Comparison of ENCODE assay signal across 10 mouse cellular contexts in the genomic region with DNA sequence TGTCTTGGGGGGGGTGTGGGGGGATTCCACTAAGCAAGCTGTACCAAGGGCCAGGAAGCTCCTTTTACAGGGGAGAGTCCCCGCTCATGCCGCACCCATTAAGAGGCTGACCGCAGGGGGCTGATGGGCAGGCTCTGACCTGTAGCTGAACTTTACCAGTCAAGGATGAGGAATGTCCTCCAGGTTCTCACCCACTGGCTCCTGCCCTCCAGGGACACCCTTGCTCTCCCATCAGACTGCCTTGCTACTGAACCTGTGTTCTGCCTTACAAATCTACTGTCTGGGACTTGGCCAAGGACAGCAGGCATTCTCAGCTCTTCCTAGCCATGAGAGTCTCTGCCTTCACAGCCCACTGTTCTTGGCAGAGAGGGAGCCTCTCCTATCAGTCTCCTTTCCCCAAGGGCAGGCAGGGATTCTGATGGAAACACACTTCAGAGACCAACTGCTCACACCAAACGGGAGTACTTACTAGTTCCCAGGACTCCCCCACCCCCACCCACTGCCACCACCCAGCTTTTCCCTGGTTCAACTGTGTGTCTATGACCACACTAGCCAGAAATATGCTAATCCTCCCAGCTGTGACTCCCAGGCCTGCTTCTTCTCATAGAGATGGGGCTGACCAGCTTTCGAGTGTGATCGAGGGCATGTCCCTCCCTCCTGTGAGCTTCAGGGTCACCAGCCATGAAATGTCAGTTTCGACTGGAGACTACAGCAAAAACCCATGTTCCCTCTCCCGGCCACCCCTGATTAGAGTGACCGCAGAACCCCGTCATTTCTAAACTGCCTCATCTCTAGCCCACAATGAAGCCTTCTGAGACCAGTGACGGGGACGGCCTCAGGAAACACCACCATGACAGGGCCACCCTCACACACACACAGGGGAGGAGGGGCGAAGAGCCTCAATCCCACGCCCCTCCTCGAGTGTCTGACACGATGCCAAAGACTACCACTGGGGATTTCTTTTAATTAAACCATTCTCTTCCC. TPM values are rescaled to one million over a fixed set of nuclear protein-coding genes. Genes with fewer than 3 reads are reported as not detected.
DNase-seq lines count a peak whose midpoint lies in the region; ATAC-seq lines count a peak whose summit lies in the region.
"Had no signal": no experiment of that assay in that cellular context is flagged by ENCODE, and none has a peak within 500 bp of the region (broad histone marks: within the 10 kb centered on the region; RNA-seq: fewer than 3 reads in every experiment).

No protein-coding gene starts in this region.

- H3K4me1 ChIP-seq in forebrain, embryonic 10.5 days, result peaks cover 39% of the 10 kb centered on the region
- H3K4me1 ChIP-seq in forebrain, embryonic 14.5 days (ENCODE audit: control insufficient read depth, insufficient read depth, low read length), result peaks cover 11% of the 10 kb centered on the region
- peaks cover 19% of the 10 kb centered on the region for H3K4me1 ChIP-seq in hindbrain, embryonic 16.5 days (ENCODE audit: control insufficient read depth, insufficient read depth, low read depth, low read length)

- ATAC-seq in forebrain, embryonic 14.5 days, result no peak
- no peak for ATAC-seq in hindbrain, embryonic 16.5 days
- ATAC-seq in cerebellum, adult (ENCODE audit: insufficient number of reproducible peaks, low FRiP score, low TSS enrichment), result no peak

- H3K9me3 ChIP-seq in forebrain, embryonic 10.5 days, result no peaks in the 10 kb centered on the region
- H3K9me3 ChIP-seq in forebrain, embryonic 14.5 days (replicated peaks; ENCODE audit: control insufficient read depth, low read length), result no peaks in the 10 kb centered on the region
- H3K9me3 ChIP-seq in hindbrain, embryonic 16.5 days (ENCODE audit: control insufficient read depth, low read length), result no peaks in the 10 kb centered on the region
- H3K9me3 ChIP-seq: limb, embryonic 15.5 days had no signal

- H3K9ac ChIP-seq in forebrain, embryonic 14.5 days (ENCODE audit: low read length), result no peak overlapping the region
- 0 out of 2 replicates have a peak overlapping the region, but pooled peaks have one; percentile 8 for H3K9ac ChIP-seq in hindbrain, embryonic 16.5 days (ENCODE audit: low read depth, low read length)
- H3K9ac ChIP-seq: limb, embryonic 15.5 days had no signal

- H3K27me3 ChIP-seq in forebrain, embryonic 10.5 days (ENCODE audit: poor library complexity, severe bottlenecking), result peaks cover 25% of the 10 kb centered on the region
- no peaks in the 10 kb centered on the region for H3K27me3 ChIP-seq in forebrain, embryonic 14.5 days (replicated peaks; ENCODE audit: control insufficient read depth, insufficient read depth, low read length)
- H3K27me3 ChIP-seq in hindbrain, embryonic 16.5 days (replicated peaks; ENCODE audit: control insufficient read depth, insufficient read depth, low read length), result no peaks in the 10 kb centered on the region
- H3K27me3 ChIP-seq: limb, embryonic 15.5 days had no signal

- 63% methylated on average over 16 of the region's 16 CpGs for WGBS in forebrain, embryonic 10.5 days
- 53% methylated on average over 16 of the region's 16 CpGs for WGBS in forebrain, embryonic 14.5 days
- WGBS in hindbrain, embryonic 16.5 days, result 42% methylated on average over 16 of the region's 16 CpGs

- H3K4me2 ChIP-seq in forebrain, embryonic 14.5 days (ENCODE audit: low read length), result no peak overlapping the region
- no peak overlapping the region for H3K4me2 ChIP-seq in hindbrain, embryonic 16.5 days (ENCODE audit: low read length)
- H3K4me2 ChIP-seq: limb, embryonic 15.5 days had no signal

- peak overlapping the region; percentile 4; the same call in 1 of the 2 replicates for H3K27ac ChIP-seq in forebrain, embryonic 10.5 days
- no peak overlapping the region for H3K27ac ChIP-seq in forebrain, embryonic 14.5 days (ENCODE audit: low read depth, low read length)
- H3K27ac ChIP-seq in hindbrain, embryonic 16.5 days (ENCODE audit: low read depth, low read length), result no peak overlapping the region
- H3K27ac ChIP-seq: limb, embryonic 15.5 days had no signal

- no peaks in the 10 kb centered on the region for H3K36me3 ChIP-seq in forebrain, embryonic 10.5 days (replicated peaks)
- no peaks in the 10 kb centered on the region for H3K36me3 ChIP-seq in forebrain, embryonic 14.5 days (ENCODE audit: control insufficient read depth, insufficient read depth, low read length)
- H3K36me3 ChIP-seq in hindbrain, embryonic 16.5 days (ENCODE audit: control insufficient read depth, insufficient read depth, low read length), result no peaks in the 10 kb centered on the region
- H3K36me3 ChIP-seq: limb, embryonic 15.5 days had no signal

- DNase-seq in forebrain, embryonic 10.5 days (ENCODE audit: extremely low spot score, low spot score), result no peak
- no peak for DNase-seq in forebrain, embryonic 14.5 days (ENCODE audit: low spot score)
- peak; percentile 37 to 38 for DNase-seq in spleen, postnatal 36 days (ENCODE audit: low spot score in 2 of 2)
- no peak for DNase-seq in spleen, postnatal 4 days (ENCODE audit: low spot score in 2 of 2)
- DNase-seq in thymus, postnatal 36 days, result peak; percentile 67 to 77
- no peak for DNase-seq in embryo, embryonic 9.5 days (ENCODE audit: extremely low spot score)

- H3K4me3 ChIP-seq in forebrain, embryonic 10.5 days, result no peak overlapping the region
- H3K4me3 ChIP-seq in forebrain, embryonic 14.5 days (ENCODE audit: low read depth, low read length), result no peak overlapping the region
- H3K4me3 ChIP-seq in hindbrain, embryonic 16.5 days (ENCODE audit: low read length), result no peak overlapping the region
- H3K4me3 ChIP-seq: limb, embryonic 15.5 days had no signal

RNA-seq across cellular contexts. Expression of gene Dad1, which starts 29.1 kb away (rescaled TPM):
- 247 and 249 TPM in 2 replicates for polyA plus RNA-seq in forebrain, embryonic 10.5 days (2016; fragmentation: Nextera tagmentation; extraction: Ambion mirVana)
- polyA plus RNA-seq in forebrain, embryonic 14.5 days (2014; fragmentation: Nextera tagmentation; extraction: Ambion mirVana), result 310 and 372 TPM in 2 replicates
- polyA plus RNA-seq in hindbrain, embryonic 16.5 days (2015; fragmentation: Nextera tagmentation; extraction: Ambion mirVana), result 391 and 409 TPM in 2 replicates

RNA-seq across cellular contexts. Expression of gene Abhd4, which starts 29.2 kb away (rescaled TPM):
- 42.5 and 44.0 TPM in 2 replicates for polyA plus RNA-seq in forebrain, embryonic 10.5 days (2016; fragmentation: Nextera tagmentation; extraction: Ambion mirVana)
- 61.7 and 63.6 TPM in 2 replicates for polyA plus RNA-seq in forebrain, embryonic 14.5 days (2014; fragmentation: Nextera tagmentation; extraction: Ambion mirVana)
- polyA plus RNA-seq in hindbrain, embryonic 16.5 days (2015; fragmentation: Nextera tagmentation; extraction: Ambion mirVana), result 70.3 and 75.2 TPM in 2 replicates

RNA-seq across cellular contexts. Expression of gene Olfr49, which starts 60.0 kb away (rescaled TPM):
- polyA plus RNA-seq in forebrain, embryonic 10.5 days (2016; fragmentation: Nextera tagmentation; extraction: Ambion mirVana), result not detected in 2 replicates
- not detected in 2 replicates for polyA plus RNA-seq in forebrain, embryonic 14.5 days (2014; fragmentation: Nextera tagmentation; extraction: Ambion mirVana)
- not detected in 2 replicates for polyA plus RNA-seq in hindbrain, embryonic 16.5 days (2015; fragmentation: Nextera tagmentation; extraction: Ambion mirVana)
- polyA plus RNA-seq: gonadal fat pad, adult 2 months; limb, embryonic 15.5 days had no signal

Comparison
In these comparisons a context has a peak if more than half of its experiments do, and no peak if none do; other contexts are left out.
1. DNase-seq: peak in spleen, postnatal 36 days (2 of 2) and thymus, postnatal 36 days (2 of 2); none in forebrain, embryonic 10.5 days (single experiment), forebrain, embryonic 14.5 days (single experiment), spleen, postnatal 4 days (0 of 2) and embryo, embryonic 9.5 days (single experiment).